Mouse (Mus musculus) neutrophil, adult 83 days (primary cell): Measurements from ENCODE around the gene Shmt1. TPM values are rescaled to one million over a fixed set of nuclear protein-coding genes. Genes with fewer than 3 reads are reported as not detected.

Experiments used
- total RNA-seq, 2 experiments: library from RNA; stranded (reverse); gene quantifications; one replicate each; pipeline ENCODE4 v1.2.4; 2023

Shmt1 gene
- 1 to 10 TPM; 7.7 to 8.1 TPM for total RNA-seq

GRCm38 (mm10) chr11:60811618-60812017 is at the start of gene Shmt1:
Gene Shmt1, minus strand, starts transcription at chr11:60811718.

DNA sequence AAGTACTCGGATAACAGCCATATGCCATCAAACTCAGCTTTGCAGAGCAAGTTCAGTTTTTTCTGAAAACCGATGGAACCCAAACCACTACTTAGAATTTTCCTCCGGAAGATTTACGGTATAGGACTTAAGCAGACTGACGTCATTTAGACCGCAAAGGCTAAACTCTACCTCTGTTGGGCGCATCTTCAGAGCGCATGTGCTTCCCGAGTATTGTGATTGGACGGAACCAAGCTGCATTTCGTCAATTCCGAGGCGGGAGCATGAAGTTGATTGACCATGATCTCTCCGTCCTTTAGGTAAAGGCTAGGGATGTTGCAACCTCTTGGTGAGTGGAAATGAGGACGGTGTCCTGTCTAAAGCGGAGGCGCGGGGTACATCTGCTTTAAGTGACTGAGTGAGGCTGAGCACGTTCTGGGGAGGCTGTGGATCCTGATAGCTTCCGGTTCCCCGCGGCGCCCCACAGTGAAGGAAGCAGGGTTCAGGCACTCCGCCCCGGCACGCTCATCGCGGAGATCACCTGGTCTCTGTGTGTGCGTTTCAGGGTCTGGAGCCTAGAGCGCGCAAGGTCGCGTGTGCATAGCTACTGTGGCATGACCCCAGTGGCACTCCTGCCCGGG is 19.0 kb upstream of the Shmt1 start, which contains the start of gene Dhrs7b:
Gene Dhrs7b (plus strand): TSS at position 199 of the 620 bp plus-strand sequence.

GRCm38 (mm10) chr11:60776829-60777740 is 34.4 kb downstream of the Shmt1 start, which contains the start of the genes Top3a and Smcr8:
Gene Top3a, minus strand, starts transcription at chr11:60777365.
Gene Smcr8, plus strand, starts transcription at chr11:60777524.

Other genes with a start within 250 kb of the Shmt1 start
- gene Llgl1, start 112.0 kb downstream of the Shmt1 start, total RNA-seq: 10 to 100 TPM; 15.3 to 17.6 TPM
- 100 to 1,000 TPM; 206 to 216 TPM for gene Flii, start 84.5 kb downstream of the Shmt1 start, total RNA-seq
- gene Mief2, start 83.3 kb downstream of the Shmt1 start, total RNA-seq: 10 to 100 TPM in 1 of 2 experiments, 1 to 10 TPM in 1; 8.0 to 10.4 TPM
- 10 to 100 TPM; 10.2 to 11.4 TPM for gene Top3a, start 34.4 kb downstream of the Shmt1 start, total RNA-seq
- 10 to 100 TPM; 33.7 to 38.7 TPM for gene Smcr8, start 34.2 kb downstream of the Shmt1 start, total RNA-seq
- 1 to 10 TPM; 6.2 to 6.6 TPM for gene Dhrs7b, start 18.9 kb upstream of the Shmt1 start, total RNA-seq
- 10 to 100 TPM; 12.6 to 13.0 TPM for gene Tmem11, start 67.6 kb upstream of the Shmt1 start, total RNA-seq
- 10 to 100 TPM in 1 of 2 experiments, 1 to 10 TPM in 1; 8.3 to 12.0 TPM for gene Natd1, start 103.0 kb upstream of the Shmt1 start, total RNA-seq
- gene Map2k3, start 120.3 kb upstream of the Shmt1 start, total RNA-seq: 10 to 100 TPM; 81.6 to 90.0 TPM
- gene Kcnj12, start 210.8 kb upstream of the Shmt1 start, total RNA-seq: not detected